Mouse (Mus musculus) heart, postnatal 25 days (tissue): ENCODE measurements at regions not wholly inside any gene's neighbourhood (a gene's known extent, or its start where the extent isn't known, plus 50 kb on each side); places are given as distances from the start of the nearest gene placed in this dataset.

ENCODE experiments used
- DNase-seq: peaks from one replicate; pipeline ENCODE4 v3.0.0; 2022; ENCODE audit warnings: low spot score
- intact Hi-C: fragments of 180-260 bp; cut with DNase I; formaldehyde crosslinking; loops from one replicate; pipeline ENCODE4 v1.15.1; 2025

DNA sequence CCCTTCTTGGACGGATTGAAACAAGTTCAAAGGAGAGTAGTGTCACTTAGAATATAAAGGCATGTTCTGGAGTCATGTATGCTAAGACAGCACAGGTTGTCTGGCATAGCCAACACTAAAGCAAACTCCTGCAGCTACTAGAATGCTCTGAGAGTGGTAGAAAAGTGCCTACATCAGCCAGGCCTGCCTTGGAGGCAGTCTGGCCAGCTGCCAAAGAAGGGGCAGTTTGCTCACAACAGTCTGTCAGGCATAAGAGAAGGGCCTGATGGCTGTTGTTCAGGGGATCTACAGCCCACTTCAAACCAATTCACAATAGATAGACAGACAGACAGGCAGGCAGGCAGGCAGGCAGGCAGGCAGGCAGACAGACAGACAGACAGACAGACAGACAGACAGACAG lies 136.5 kb upstream of the Dap start:
- intact Hi-C loops = no loop called here
- no peak for DNase-seq

DNA sequence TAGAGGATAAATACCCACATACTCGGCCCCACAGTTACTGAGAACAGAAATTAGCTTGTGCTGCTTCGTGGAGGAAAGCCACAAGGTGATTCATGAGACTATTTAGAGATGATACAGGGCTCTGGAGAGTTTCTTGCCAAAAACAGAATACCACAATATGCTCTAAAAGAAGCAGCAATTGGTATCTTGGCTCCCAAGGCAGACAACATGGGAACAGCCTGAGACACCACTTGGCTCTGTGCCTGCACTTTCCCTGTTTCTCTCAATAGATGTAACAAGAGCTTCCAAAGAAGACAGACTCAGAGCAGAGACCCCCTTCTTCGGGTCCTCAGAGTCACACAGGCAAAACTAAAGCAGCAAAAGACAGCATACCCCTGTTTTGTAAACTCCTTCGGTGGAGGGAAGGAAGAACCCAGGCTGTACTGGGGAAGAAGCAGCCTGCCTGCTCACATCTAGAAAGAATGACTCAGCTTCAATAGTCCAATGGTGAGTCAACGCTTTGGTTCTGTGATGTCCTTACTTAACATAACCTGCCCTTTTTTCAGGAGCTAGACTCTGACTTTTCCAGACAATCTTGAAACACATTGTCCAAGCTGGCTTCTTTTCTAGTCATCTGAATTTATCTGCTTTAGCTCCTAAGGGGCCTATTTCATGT lies 132.1 kb upstream of the Dap start:
- intact Hi-C loops = no loop called here
- DNase-seq = no peak

DNA sequence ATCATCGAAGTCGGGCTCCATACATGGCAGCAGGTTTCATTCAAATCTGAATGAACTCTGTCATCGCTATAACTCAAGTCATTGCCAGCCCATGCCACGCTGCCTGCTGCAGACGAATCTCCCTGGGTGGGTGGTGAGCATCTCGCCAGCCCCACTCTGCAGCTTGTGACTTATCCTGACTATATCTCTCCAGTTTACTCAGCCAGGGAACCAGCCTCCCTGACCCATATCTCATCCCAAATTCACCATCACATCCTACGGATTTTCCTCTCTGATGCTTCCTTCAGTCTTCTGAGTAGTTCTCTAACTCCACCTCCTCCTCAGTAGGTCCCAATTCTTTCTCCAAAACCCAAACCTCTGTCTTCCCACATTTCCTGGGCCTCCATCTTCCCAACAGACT lies 127.9 kb upstream of the Dap start:
- no peak for DNase-seq
- intact Hi-C loops = no loop called here

DNA sequence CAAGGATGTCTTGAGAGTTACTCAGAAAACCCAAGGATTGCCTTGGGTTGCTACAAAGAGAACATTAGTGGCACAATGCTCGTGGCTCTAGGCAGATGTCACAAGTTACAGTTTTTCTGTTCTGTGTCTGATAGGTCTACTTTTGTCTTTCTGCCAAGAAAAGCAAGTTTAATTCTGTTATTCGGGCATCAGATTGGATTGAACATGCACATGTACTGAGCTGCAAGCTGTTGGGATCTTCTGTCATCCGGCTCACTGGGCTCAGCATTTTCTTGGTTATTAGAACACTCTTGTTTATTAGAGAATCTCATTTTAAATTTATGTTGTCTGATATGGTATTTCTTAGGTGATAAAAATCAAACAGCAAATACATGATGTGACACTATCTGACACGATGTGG lies 126.8 kb upstream of the Dap start:
- intact Hi-C loops = no loop called here

DNA sequence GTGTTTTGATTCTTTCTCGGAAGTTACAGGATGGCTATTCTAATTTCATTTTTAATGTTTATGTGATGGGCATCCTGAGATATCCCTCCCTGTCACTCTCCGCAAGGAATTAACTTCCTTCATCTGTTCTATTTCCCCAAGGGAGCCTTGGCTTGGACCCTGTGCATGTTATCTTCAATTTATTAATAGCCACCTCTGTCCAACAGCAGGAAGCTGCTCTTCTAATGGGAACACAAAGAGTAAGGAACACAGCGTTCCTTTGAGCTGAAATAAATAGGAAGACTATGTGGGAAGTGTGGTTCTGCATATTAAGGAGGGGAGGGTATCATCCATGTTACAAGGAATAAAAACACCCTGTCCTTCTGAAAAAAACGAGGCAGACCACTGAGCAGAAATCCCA lies 119.4 kb upstream of the Dap start:
- DNase-seq = no peak
- intact Hi-C loops = no loop called here

More for the DNA sequence above, 126.8 kb upstream of the Dap start:
- DNase-seq = no peak

DNA sequence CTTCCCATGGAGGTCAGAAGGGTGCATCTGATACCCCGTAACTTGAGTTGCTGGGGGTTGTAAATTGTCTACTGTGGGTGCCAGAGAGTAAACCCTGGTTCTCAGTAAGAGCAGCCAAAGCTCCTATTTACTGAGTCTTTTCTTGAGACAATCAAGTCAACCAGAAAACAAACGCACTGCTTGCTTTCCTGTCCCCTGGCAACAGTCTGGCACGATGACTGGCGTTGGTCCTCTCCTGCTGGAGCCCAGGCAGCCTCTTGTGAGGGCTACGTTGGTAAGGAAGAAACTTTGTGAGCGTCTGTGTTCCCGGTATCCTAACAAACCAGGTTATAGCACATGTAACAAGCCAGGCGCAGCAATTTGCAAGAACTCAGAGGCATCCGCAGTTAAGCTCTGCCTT lies 117.2 kb upstream of the Dap start:
- DNase-seq = no peak
- intact Hi-C loops = no loop called here

DNA sequence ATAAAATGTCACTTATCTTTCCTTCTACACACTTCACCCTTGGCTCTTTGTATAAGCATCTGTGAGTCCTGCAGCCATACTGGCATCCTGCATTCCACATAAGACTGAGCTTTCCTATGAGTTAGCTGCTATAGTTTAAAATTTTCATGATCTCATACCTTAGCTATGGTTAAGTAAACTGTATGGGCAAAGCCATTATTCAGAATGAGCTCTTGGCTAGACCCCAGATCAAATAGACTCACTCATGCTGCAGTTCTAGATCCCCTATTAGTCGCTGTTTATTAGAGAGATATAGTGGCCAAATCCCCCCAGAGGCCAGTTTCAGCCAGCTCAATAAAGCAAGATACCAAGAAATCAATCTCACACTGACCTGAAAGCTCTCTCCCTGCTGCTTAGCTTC lies 110.9 kb upstream of the Dap start:
- intact Hi-C loops = no loop called here
- no peak for DNase-seq

DNA sequence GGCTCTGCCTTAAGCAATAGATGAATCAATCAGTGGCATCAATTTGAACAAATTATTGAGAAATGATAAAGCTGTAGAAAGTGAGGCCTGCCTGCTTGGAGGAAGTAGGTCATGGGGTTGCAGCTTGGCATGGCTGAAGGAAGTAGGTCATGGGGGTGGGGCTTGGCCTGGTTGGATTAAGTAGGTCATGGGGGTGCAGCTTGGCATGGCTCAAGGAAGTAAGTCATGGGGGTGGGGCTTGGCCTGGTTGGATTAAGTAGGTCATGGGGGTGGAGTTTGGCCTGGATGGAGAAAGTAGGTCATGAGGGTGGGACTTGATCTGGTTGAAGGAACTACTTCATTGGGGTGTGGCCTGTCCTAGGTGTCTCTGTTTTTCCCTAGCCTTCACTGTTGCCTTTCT lies 106.8 kb upstream of the Dap start:
- intact Hi-C loops = no loop called here
- no peak for DNase-seq

DNA sequence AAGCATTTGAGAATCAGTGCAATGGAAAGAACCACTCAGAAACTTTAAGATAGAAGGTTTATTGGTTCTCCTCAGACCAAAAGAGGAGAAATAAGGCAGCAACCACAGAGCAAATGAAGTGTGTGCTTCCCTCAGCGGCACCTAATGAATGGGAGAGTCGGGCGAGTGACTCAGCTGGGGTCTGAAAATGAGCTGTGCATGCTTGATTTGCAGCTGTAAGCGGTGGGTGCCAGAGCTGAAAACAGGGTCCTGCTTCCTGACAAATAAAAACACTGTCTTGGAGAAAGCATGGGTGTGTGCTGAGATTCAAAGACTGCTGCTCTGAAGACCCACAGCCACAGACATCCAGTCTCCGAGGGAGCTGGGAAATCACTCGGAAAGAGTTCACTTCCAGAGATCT lies 104.0 kb upstream of the Dap start:
- intact Hi-C loops = no loop called here
- no peak for DNase-seq

DNA sequence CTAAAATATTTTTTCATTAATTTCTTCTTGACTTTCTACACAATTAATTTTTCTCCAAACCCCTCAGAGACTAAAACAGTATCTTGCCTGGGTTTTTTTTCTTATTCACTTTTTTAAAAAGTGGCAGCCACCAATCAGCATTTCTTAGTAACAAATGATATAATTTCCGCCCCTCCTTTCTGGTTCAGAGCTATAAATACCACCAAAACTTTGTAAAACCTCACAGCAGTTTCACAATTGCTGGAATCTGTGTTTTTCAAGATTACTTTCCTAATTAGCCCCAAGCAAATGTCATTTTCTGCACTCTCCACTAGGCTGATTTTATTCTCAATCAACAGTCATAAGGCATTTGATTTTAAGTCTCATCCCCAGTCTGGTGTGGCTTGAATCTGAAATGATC lies 98.3 kb upstream of the Dap start:
- intact Hi-C loops = no loop called here

DNA sequence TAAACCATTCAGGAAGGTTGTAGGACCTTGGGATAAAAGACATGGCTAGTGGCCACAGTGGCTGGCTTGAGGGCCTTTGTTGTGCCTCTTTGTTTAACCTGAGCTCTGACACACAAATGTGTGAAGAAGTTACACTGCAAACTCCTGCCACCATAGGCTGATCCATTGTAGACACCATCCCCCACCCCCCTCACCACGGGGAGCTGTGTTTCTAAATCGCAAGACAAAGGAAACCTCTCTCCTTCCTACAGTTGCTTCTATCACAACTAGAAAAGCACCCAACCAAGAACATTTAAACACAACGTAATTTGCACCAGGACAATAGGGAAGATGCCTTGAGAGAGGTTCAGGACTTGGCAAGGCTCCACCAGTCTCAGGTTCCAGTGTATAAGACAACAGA lies 97.1 kb upstream of the Dap start:
- DNase-seq = no peak
- intact Hi-C loops = no loop called here

More for the DNA sequence above, 98.3 kb upstream of the Dap start:
- no peak for DNase-seq

DNA sequence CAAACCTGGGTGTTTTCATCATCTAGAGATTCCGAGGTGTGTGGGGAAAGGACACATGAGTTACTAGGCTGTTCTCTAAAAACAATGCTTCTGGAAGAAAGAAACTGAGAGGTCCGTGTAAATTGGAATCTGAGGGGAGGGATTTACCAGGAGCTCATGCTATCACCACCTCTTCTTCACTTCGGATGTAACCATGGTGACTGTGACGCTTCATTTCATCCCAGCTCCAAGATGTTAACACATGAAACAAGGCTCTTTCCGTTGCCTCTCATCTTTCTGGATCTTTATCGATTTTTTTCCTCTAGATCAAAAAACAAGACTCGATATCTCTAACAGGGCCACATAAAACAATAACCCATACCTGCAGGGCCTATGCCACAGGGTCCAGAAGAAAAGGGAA lies 89.2 kb upstream of the Dap start:
- no peak for DNase-seq
- intact Hi-C loops = no loop called here

DNA sequence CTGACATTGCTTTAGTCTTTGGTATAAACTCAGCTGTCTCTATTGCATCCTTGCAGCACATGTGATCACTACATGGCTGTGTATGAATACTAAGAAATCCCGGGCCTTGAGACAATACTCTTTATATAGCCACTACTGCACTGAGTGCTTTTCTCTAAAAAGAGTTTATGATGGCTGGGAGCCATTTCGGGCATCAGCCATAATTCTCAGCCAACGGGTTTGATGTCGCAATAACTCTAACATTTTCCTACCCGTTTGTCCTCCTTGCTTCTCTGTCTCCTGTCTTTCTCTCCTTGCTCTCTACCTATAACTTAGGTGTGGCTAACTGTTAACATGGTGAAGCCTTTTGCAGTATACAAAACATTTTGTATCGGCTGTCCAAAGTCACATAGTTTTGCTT lies 85.5 kb upstream of the Dap start:
- intact Hi-C loops = no loop called here
- DNase-seq = no peak

DNA sequence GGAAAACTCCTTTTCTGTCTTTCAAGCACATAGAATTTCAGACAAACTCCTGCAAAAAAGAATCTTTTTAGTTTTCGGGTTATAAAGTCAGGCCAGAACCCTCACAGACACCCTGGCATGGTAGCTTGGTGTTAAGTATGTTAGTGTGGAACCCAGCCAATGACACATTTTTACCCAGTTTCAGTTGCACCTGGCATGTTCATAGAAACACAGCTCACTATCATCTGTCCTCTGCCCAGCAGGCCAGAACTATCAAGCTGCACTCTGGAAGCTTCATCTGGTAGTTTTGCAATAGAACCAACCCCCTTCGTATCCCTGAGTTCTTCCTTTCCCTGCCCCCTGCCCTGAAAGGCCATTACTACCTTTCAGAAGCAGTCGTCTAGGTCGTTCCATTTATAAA lies 82.4 kb upstream of the Dap start:
- no peak for DNase-seq
- intact Hi-C loops = no loop called here

DNA sequence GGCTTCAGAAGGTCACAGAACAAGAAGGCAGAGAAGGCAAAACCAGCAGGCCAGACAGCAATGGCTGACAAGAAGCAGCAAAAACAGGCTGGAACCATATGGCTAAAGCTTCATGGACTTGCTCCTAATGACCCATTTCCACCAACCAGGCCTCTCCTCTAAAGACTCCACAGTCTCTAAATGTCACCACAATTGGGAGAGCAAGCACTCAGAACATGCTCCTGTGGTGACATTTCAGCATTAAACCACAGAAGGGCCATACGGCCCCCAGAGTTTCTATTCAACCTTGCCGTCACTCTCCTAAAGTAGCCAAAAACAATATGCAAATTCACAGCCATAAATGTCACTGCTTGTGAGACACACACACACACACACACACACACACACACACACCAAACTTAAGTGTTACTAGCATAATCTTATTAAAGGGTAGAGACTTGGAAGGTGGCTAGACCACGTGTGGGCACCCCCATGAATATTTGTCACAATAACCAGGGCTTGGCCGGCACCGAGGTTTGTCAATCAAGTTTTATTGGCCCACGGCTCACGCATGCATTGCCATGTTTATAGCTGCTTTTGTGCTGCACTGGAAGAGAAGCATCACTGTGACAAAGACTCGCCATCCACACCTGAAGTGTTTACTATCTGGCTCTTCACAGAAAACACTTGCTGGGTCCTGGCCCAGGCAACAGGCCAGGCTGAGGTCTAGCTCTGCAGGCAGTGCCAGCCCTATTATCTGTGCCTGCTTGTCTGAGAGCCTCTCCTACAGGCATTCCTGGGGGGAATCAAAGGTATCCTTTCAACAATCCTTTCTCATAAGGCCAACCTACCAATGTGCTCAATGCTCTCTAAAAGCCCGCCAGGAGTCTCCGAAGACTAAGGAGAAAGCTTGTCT lies 75.6 kb upstream of the Dap start:
- intact Hi-C loops = no loop called here

DNA sequence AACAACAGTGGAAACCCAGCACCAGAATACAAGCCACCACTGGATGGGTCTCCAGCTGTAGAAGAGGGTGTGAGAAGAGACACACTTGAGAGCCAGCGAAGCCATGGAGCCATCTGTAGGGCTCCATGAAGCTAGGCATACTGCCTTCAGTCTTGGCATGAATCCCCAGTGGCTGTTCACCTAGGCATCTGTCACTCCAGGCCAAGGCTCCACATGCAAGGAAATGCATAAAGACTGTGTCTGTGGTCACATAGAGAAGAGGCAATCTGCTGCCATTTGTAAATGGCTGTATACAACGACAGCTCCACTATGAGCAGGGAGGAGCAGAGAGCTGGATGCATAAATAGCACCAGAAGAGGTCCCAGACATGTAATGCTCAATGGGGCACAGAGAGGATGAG lies 74.3 kb upstream of the Dap start:
- intact Hi-C loops = loop anchor here (2.0 to 5.0 kb wide), 3 partner anchors 112 to 723 kb away; no protein-coding TSS in a partner anchor
- DNase-seq = no peak

More for the DNA sequence above, 75.6 kb upstream of the Dap start:
- no peak for DNase-seq

DNA sequence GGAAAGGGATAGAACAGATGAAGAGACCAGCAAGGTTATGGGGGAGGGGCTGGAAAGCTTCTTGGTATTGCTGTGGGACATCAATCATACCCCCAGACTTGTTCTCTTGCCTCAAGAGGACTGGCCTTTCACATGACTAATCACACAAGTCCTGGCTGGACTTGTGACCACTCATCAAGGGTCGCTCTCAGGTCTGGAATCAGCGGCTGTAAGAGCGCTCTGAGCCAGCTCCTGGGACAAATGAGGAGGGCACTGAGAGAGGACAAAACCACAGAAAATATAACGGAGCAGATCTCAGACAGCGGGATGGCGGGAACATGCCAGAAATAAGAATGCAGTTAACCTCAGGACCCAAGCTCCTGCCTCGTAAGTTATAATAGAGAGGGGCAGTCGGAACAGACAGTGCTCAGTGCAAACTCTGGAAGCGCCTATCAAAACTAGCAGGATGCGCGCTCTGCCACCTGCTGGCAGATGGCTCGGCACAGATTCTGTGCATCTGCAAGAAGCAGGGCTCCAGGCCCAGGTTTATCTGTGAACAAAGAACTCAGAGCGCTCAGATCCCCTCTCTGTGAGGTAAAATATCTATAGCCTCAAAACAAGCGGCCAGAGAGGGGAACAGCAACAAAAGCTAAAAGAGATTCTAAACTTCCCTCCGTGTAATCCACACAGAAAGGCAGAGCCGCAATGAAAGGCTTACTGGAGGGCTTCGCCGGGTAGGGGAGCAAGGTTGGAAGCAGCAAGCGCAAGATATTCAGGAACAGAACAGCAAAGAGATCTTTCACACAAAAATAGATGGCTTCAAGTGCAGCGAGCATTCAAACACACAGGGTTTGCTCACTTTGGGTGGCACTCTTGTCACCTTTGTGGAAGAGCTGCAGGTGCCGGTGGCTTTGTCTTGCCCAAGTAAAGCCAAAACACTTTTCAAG lies 73.3 kb upstream of the Dap start:
- intact Hi-C loops = loop anchor here (2.0 to 5.0 kb wide), 3 partner anchors 111 to 724 kb away; no protein-coding TSS in a partner anchor
- DNase-seq = no peak

DNA sequence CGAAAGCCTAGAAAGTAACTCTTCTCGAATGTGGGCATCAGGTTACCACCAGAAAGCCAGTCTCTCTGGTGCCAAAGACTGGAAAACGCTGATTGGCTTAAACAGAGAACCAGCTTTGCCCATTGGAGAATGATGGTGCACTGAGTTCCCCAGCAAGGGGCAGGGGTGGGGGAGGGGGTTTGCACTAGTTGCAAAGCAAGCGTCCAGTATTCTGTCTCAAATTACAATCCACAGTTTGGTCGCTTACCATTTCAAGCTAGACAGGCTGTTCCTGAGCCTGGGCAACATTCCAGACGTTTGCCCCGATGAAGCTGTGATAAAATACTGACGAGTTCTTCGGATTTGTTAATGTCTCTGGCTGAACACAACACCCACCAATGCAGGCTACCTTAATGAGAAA lies 69.0 kb upstream of the Dap start:
- intact Hi-C loops = no loop called here

DNA sequence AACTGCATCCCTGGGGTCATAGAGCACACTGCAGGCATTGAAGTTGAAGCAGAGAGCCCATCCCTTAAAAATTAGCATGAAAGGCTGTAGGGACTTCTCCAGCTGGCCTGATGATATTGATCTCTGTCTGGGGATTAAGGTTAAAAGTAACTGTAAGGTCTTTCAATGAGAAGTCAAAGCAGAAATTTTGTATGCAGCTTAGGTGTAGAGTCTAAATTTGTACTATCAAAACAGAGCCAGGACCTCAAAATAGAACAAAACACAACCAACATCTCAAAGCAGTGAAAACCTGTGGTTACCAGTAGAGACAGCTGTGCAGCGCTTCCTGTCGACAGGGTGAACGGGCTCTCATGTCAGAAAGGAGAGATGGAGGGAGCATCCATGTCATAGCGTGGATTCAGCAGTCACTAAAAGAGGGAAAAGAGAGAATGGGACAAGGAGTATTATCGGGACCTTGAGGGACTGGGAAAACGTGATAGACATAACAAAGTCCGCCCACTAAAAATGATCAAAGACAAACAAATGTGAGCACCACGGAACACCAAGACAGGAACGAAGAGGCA lies 57.5 kb upstream of the Dap start:
- DNase-seq = no peak
- intact Hi-C loops = no loop called here

More for the DNA sequence above, 69.0 kb upstream of the Dap start:
- DNase-seq = no peak

DNA sequence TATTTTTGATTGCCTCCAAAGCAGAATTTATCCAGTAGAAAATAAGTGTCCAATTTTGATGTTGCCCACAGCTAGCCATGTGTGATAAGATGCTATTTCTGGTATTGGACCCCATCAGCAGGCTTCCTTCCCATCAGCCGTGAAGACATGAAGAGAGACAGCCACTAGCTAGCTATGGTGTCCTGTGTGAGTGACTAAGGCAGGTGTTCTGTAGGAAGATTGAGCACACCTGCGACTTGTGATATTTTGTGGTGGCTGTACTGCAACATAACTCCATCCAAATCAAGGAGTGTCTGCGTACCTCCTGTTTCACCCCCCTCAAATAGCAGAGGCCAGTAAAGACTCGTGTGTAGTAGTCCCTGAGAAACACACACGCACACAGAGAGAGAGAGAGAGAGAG lies 56.6 kb upstream of the Dap start:
- intact Hi-C loops = no loop called here
- no peak for DNase-seq
